7 mouse cellular contexts compared by ENCODE assay signal in the genomic region with DNA sequence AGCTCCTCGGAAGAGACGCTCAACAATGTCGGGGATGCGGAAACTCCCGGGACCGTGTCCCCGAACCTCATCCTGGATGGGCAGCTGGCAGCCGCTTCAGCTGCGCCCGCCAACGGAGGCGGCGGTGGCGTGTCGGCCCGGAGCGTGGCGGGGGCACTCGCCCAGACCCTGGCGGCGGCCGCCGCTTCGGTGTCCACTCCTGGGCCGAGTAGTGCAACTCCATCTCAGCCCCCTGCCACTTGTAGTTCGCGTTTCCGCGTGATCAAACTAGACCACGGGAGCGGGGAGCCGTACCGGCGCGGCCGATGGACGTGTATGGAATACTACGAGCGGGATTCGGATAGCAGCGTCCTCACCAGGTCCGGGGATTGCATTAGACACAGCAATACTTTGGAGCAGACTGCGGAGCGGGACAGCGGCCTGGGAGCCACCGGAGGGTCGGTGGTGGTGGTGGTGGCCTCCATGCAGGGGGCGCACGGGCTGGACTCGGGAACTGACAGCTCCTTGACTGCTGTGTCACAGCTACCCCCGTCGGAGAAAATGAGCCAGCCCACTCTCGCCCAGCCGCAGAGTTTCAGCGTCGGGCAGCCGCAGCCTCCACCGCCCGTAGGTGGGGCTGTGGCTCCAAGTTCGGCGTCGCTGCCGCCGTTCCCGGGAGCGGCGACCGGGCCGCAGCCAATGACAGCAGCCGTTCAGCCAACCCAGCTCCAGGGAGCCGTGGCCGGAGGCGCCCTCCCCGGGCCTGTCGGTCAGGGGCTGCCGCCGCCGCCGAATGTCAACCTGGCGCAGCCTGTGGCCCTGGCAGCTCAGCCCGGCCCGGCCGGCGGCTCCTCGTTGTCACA. TPM values are rescaled to one million over a fixed set of nuclear protein-coding genes. Genes with fewer than 3 reads are reported as not detected.
A peak's percentile ranks its signal among the peaks of the same experiment; 100 is the strongest.
DNase-seq lines count a peak whose midpoint lies in the region; ATAC-seq and TF ChIP-seq lines count a peak whose summit lies in the region.

No protein-coding gene starts in this region.

- ATAC-seq in intestine, postnatal 0 days, result peak; percentile 67
- ATAC-seq in limb, embryonic 11.5 days (ENCODE audit: insufficient number of reproducible peaks, low FRiP score, low TSS enrichment, low read depth), result peak; percentile 72
- ATAC-seq in midbrain, embryonic 13.5 days, result peak; percentile 83

- DNase-seq in adrenal gland, adult 8-10 months, result peak; percentile 66
- DNase-seq in embryo, embryonic 11.5 days (ENCODE audit: low read depth, low spot score), result peak; percentile 68
- peak; percentile 57 to 79 for DNase-seq in gastrocnemius, postnatal 4 days (ENCODE audit: low spot score in 2 of 2)
- DNase-seq in limb, embryonic 11.5 days (ENCODE audit: low spot score), result peak; percentile 84

- H3K36me3 ChIP-seq in intestine, postnatal 0 days (ENCODE audit: control insufficient read depth, insufficient read depth), result no peaks in the 10 kb centered on the region
- no peaks in the 10 kb centered on the region; the same call in 1 of the 2 replicates for H3K36me3 ChIP-seq in limb, embryonic 11.5 days (ENCODE audit: control insufficient read depth, insufficient read depth, low read length)
- no peaks in the 10 kb centered on the region for H3K36me3 ChIP-seq in midbrain, embryonic 13.5 days
- no peaks in the 10 kb centered on the region for H3K36me3 ChIP-seq in small intestine, adult 2 months (ENCODE audit: control insufficient read depth, insufficient read depth, low read length)

- peak overlapping the region; percentile 100 for H3K27ac ChIP-seq in intestine, postnatal 0 days (ENCODE audit: low read depth, low read length)
- peak overlapping the region; percentile 21 for H3K27ac ChIP-seq in limb, embryonic 11.5 days (replicated peaks; ENCODE audit: low read depth, low read length)
- peak overlapping the region; percentile 99 for H3K27ac ChIP-seq in midbrain, embryonic 13.5 days
- peak overlapping the region; percentile 98 for H3K27ac ChIP-seq in small intestine, adult 2 months (ENCODE audit: insufficient read depth, low read depth, low read length)

- H3K27me3 ChIP-seq in intestine, postnatal 0 days (replicated peaks; ENCODE audit: control insufficient read depth, insufficient read depth, low read length), result no peaks in the 10 kb centered on the region
- H3K27me3 ChIP-seq in limb, embryonic 11.5 days (ENCODE audit: control insufficient read depth, insufficient read depth, low read length), result no peaks in the 10 kb centered on the region
- H3K27me3 ChIP-seq in midbrain, embryonic 13.5 days, result no peaks in the 10 kb centered on the region
- no peaks in the 10 kb centered on the region for H3K27me3 ChIP-seq in small intestine, adult 2 months (ENCODE audit: control insufficient read depth, insufficient read depth, low read length)

- 0 out of 2 replicates have a peak, but pooled peaks cover 9% of the 10 kb centered on the region for H3K4me1 ChIP-seq in intestine, postnatal 0 days (replicated peaks; ENCODE audit: control insufficient read depth, insufficient read depth, low read length)
- no peaks in the 10 kb centered on the region for H3K4me1 ChIP-seq in limb, embryonic 11.5 days (ENCODE audit: control insufficient read depth, insufficient read depth, low read length)
- H3K4me1 ChIP-seq in midbrain, embryonic 13.5 days (replicated peaks), result peaks cover 32% of the 10 kb centered on the region
- no peaks in the 10 kb centered on the region for H3K4me1 ChIP-seq in small intestine, adult 2 months (ENCODE audit: control insufficient read depth, insufficient read depth, insufficient read length, low read length)

- H3K4me2 ChIP-seq in intestine, postnatal 0 days (replicated peaks; ENCODE audit: low read depth), result peak overlapping the region; percentile 94
- H3K4me2 ChIP-seq in limb, embryonic 11.5 days (ENCODE audit: low read depth, severe bottlenecking), result peak overlapping the region; percentile 98
- peak overlapping the region; percentile 97 for H3K4me2 ChIP-seq in midbrain, embryonic 13.5 days (replicated peaks)

- under 1% methylated on average over 85 of the region's 85 CpGs for WGBS in intestine, postnatal 0 days
- WGBS in limb, embryonic 11.5 days, result under 1% methylated on average over 84 of the region's 85 CpGs
- WGBS in midbrain, embryonic 13.5 days, result under 1% methylated on average over 80 of the region's 85 CpGs
- under 1% methylated on average over 85 of the region's 85 CpGs for WGBS in small intestine, adult 2 months

- peak; percentile 87 for TF ChIP-seq CTCF in intestine, postnatal 0 days (IDR thresholded peaks at IDR 0.05; ENCODE audit: low read depth)
- TF ChIP-seq CTCF in small intestine, adult 2 months (IDR thresholded peaks at IDR 0.05; ENCODE audit: extremely low read depth, insufficient read length, insufficient replicate concordance, low read depth, low read length), result peak; percentile 56; the same call in 1 of the 2 replicates

- H3K9ac ChIP-seq in intestine, postnatal 0 days (ENCODE audit: low read depth, low read length), result peak overlapping the region; percentile 91
- peak overlapping the region; percentile 92 for H3K9ac ChIP-seq in limb, embryonic 11.5 days (ENCODE audit: low read length)
- peak overlapping the region; percentile 99 for H3K9ac ChIP-seq in midbrain, embryonic 13.5 days (replicated peaks)

- 0 out of 2 replicates have a peak, but pooled peaks have one; percentile 8 for TF ChIP-seq POLR2A in small intestine, adult 2 months (IDR thresholded peaks at IDR 0.05; ENCODE audit: low read depth, low read length)

- H3K9me3 ChIP-seq in intestine, postnatal 0 days (ENCODE audit: control insufficient read depth), result no peaks in the 10 kb centered on the region
- no peaks in the 10 kb centered on the region for H3K9me3 ChIP-seq in limb, embryonic 11.5 days (ENCODE audit: control insufficient read depth, low read length)
- no peaks in the 10 kb centered on the region for H3K9me3 ChIP-seq in midbrain, embryonic 13.5 days

- H3K4me3 ChIP-seq in intestine, postnatal 0 days (ENCODE audit: low read depth, low read length), result peak overlapping the region; percentile 89
- H3K4me3 ChIP-seq in limb, embryonic 11.5 days (ENCODE audit: low read depth, low read length), result peak overlapping the region; percentile 93
- H3K4me3 ChIP-seq in midbrain, embryonic 13.5 days (replicated peaks), result peak overlapping the region; percentile 100
- peak overlapping the region; percentile 65 for H3K4me3 ChIP-seq in small intestine, adult 2 months (ENCODE audit: low read depth, low read length)

RNA-seq across cellular contexts. Expression of gene Tsc22d2, which starts 1.6 kb away (rescaled TPM):
- 10 to 100 TPM; 33.4 to 46.7 (median 39.3) TPM for total RNA-seq in adrenal gland, adult 8-10 months (2022)
- total RNA-seq in gastrocnemius, postnatal 4 days (2021), result 10 to 100 TPM; 31.5 to 34.7 TPM
- polyA plus RNA-seq in intestine, postnatal 0 days (2015; fragmentation: Nextera tagmentation; extraction: Ambion mirVana), result 10.5 and 13.2 TPM in 2 replicates
- 12.0 and 14.3 TPM in 2 replicates for polyA plus RNA-seq in limb, embryonic 11.5 days (2014; fragmentation: Nextera tagmentation; extraction: Ambion mirVana)
- polyA plus RNA-seq in midbrain, embryonic 13.5 days (2015; fragmentation: Nextera tagmentation; extraction: Ambion mirVana), result 8.0 and 8.7 TPM in 2 replicates
- polyA plus RNA-seq in small intestine, adult 2 months (2012; rRNA removed), result 12.6 and 26.8 TPM in 2 replicates

Comparison
In these comparisons a context has a peak if more than half of its experiments do, and no peak if none do; other contexts are left out.
1. Peak in every context shown above with its lines: DNase-seq, ATAC-seq, H3K4me3 ChIP-seq and H3K27ac ChIP-seq.
2. H3K27ac ChIP-seq: peak in every context shown above with its lines; median percentile 100 in intestine, postnatal 0 days; 99 in midbrain, embryonic 13.5 days; 98 in small intestine, adult 2 months; 21 in limb, embryonic 11.5 days.